Mouse (Mus musculus): Measurements from ENCODE around the gene Fxr2.

Fxr2 gene

DNA sequence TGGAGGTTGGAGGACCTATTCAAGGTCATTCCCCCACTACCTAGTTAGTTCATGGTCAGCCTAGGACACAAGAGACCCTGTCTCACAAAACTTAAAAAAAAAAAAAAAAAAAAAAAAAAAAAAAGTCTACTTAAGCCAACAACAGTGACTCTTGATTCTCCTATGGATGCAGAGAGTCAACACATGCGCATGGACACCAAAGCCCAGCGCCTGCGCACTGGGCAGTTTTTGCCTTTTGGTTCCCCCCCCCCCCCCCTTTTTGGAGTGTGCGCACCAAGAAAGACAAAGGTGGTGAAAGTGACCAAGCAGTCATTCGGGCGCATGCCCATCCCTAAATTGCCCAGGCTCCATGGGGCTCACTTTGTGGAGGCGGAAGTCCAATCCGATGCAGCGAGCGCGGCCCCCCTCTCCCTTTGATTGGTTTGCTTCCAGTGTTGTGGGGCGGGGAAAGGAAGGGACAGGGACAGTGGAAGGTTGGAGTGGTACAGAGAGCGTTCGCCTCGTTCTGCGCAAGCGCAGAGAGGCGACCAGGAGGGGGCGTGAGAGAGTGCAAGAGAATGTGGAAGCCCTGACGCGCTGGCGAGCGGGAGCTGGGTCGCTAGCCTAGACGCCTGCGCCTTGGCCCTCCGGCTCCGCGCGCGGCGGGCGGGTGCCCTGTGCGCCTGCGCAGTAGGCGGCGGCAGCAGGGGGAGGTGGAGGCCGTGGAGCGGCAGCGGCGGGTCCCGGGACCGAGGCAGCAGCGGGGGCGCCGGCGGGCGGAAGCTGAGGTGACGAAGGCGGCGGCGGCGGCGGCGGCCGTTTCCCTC is at the start of gene Fxr2:
Fxr2 (plus strand) TSS at position 707 of the 806 bp plus-strand sequence.
- DNase-seq (ENCODE audit: low read depth, low spot score): peak; percentile 99

DNA sequence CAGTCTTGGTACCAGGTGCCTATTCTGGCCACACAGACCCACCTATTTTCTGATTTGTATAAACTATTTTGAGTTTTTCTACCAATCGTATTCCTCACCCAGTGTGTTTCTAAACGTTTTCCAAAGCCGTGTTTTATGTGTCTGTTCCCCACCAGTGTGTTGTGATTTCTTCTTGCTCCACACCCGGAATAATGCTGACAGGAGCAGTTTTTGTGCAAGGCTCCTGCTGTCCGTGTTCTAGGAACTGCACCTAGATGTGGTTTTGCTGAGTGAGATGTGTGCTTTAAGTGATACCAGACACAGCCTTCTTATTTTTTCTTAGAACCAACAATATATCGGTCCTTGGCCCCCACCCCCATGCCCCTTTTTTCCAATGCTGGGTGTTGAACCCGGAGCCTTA is 48.8 kb upstream of the Fxr2 start:
- DNase-seq (ENCODE audit: low read depth, low spot score): no peak

DNA sequence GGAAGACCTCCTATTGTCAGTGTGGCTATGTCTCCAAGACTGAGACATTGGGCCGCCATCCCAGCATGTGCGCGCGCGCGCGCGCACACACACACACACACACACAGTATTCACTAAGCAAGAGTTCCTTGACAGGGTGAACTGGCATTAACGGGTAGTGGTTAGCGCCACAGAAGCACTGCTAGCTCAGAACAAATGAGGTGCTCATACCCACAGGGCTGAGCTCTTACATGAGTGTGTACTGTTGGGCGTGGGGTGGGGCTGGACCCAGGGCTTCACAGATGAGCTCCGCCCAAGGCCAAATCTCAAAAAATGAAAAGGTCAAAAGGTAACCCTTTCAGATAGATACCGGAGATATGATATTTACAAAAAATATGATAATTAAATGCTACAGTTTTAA is 47.9 kb upstream of the Fxr2 start:
- no peak for DNase-seq (ENCODE audit: low read depth, low spot score)

DNA sequence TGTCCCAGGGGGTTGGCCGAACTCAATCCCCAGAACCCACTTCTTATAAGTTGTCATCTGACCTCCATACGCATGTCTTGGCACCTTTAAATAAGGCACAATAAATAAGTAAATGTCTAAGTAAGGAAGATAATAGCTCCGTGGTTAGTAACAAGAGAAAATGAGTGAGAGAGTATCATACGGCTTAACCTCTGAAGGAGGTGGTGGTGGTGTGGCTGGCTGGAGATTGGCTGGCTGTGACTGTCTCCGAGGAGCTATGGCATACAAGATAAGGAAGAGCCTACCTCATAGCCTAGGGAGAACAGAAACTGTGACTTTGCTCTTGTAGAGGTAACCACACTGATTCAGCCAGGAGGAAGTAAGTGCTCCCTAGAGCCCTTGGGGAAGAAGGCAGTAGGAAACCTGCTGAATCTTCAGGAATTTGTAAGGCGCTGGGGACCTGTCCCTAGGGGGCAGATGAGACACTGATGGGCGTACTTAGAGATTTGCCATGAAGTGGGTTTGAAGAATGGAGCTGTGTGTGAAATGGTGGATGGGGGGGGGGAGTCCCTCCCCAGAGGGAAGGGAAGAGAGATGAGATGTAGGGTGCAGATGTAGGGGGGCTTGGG is 47.0 kb upstream of the Fxr2 start:
- no peak for DNase-seq (ENCODE audit: low read depth, low spot score)

DNA sequence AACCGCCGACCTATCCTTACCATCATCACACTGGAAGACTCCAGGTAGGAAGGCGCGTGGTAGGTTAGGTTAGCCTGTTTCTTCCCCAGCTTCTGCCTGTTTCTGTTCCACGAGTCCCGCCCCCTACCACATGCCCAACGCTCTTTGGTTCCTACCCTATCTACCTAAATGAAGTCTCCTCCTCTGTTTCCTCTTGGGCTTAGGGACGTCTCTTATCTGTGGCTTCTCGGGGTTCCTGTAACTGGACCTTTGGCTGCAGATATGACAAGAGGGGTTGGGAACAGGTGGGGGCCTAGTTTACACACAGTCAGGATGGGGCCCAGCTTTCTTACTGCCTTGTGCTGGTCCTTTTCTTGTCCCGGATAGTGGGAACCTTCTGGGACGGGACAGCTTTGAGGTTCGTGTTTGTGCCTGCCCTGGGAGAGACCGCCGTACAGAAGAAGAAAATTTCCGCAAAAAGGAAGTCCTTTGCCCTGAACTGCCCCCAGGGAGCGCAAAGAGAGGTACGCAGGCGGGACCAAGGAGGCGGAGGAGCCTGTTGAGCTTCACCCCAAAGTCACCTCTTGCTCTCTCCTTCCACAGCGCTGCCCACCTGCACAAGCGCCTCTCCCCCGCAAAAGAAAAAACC is 43.5 kb upstream of the Fxr2 start:
- DNase-seq (ENCODE audit: low read depth, low spot score): no peak

DNA sequence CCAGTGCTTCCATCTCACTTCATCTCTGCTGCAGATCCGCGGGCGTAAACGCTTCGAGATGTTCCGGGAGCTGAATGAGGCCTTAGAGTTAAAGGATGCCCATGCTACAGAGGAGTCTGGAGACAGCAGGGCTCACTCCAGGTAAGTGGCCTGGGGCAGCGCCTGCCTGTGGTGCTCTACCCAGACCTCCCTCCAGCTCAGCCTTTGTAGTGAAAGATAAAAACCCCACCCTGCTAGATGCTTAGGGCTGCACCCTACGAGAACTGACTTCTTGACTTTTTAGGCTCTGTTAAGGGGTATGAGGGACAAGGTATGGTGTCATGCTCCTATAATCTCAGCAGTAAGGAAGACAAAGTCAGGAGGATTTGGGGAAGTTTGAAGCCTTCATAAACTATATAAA is 42.2 kb upstream of the Fxr2 start:
- no peak for DNase-seq (ENCODE audit: low read depth, low spot score)

DNA sequence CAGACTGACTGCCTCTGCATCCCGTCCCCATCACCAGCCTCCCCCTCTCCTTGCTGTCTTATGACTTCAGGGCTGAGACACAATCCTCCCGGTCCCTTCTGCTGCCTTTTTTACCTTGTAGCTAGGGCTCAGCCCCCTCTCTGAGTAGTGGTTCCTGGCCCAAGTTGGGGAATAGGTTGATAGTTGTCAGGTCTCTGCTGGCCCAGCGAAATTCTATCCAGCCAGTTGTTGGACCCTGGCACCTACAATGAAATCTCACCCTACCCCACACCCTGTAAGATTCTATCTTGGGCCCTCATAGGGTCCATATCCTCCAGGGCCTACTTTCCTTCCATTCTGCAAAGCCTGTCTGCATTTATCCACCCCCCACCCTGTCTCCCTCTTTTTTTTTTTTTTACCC is 41.4 kb upstream of the Fxr2 start:
- DNase-seq (ENCODE audit: low read depth, low spot score): no peak

DNA sequence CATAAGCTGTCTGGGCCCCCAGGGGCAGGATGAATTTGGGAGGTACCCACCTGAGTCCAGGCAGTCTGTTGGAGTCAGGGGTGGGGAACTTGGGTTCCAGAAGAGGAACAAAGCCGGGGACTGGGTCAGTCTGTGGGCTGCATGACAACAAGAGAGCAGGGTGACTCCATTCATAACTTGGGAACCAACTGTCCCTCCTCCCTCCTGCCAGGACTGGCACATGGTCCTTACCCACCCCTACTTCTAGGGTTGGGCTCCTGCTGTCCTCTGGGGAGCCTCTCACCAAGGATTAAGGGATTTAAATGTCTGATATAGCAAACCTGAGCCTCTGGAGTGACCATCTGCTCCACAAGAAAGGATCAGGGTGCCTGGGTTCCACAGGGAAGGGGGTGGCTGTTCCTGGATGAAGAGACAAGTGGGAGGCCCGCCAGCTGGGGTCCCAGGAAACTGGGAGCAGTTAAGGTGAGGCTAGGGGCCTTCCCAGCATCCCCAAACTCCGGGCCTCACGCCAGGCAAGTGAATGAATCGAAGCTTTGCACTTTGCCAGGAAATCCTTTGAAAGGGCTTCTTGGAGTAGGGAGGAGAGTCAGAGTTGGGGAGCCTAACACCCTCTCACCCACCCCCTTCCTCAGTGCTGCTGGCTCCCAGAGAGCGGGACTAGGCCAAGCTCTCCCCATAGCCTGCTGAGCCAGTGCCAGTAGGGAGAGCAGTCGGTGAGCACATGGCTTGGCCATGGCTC is 40.7 kb upstream of the Fxr2 start:
- no peak for DNase-seq (ENCODE audit: low read depth, low spot score)

DNA sequence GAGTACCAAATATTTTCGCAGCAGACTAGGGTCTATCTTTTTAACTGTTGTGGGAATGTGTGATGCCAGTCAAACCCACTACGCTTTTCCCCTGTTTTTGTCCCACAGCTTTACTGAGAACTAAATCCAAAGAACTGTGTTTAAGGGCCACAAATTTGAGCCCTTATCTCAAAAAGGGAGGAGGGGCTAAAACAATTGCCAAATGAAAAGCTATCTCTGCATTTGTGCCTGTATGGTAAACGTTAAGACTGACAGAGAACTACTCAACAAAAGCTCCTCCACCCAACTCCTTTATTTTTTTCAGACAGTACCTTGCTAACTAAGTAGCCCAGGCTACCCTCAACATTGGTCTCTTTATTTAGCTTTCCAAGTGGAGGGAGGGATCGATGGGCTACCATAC is 40.0 kb upstream of the Fxr2 start:
- DNase-seq (ENCODE audit: low read depth, low spot score): no peak

DNA sequence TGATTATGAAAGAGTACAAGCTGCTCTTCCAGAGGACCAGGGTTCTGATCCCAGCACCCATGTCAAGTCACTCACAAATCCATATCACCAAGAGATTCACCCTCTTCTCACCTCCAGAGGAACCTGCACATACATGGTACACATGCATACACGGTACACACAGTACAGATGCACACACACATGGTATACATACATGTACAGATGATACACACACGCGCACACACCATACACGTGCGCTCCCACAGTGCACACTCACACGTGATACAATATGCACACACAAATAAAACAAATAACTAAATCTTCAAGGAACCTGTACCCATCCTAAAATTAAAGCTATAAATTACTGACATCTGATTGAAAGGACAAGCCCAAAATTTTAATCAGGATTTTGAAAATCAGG is 37.9 kb upstream of the Fxr2 start:
- DNase-seq (ENCODE audit: low read depth, low spot score): no peak

DNA sequence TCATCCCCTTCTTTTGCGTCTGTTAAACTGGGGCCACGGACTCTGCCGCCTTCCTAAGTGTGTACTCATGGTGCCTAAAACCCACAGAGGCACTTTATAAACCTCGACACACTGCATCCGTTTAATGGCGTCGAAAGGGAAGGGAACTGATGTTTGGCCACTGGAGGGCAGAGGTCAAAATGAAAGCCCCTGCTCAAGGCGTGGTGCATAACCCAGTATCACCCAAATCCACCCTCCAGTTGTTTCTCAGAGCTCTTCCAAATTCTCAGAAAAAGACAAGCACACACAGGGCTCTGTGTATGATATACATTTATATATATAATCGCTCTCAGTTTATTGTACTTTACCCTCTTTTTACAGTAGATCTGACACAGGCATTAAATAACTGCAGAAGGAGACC is 33.4 kb upstream of the Fxr2 start:
- DNase-seq (ENCODE audit: low read depth, low spot score): no peak

DNA sequence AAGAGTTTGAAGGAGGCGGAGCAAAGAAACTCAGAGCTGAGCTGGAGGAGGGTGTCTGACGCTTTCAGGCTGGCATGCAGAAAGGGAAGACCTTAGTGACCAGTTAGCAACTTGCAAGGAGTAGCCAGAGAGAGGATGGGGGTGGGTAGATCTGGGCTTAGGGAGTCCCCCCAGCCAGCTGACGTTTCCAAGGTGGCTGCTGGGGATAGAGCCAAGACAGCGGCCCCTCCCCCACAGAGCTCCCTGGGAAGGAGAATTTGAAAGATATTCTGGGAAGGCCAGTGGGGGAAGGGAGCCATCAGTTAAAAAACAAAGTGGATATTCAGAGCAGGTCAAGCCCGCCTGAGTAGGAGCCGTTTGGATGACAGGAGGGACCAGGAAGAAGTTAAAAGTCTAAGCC is 32.7 kb upstream of the Fxr2 start:
- DNase-seq (ENCODE audit: low read depth, low spot score): no peak

DNA sequence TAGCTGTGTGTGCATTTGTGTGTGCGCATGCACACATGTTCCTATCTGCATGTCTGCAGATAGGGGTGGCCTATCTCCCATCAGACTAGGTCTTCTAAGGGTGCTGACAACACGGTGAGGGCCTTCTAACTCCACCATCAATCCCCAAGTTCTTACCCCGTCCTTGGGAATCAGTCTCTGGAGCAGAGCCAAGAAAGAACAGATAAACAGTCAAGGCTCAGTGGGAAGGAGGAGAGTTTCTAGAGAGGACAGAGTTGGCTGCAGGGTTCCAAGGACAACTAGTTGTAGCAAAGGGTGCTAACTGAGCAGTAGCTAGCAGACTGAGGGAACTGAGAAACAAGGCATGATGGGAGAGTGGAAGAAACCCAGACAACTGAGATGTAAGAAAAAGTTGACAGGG is 31.0 kb upstream of the Fxr2 start:
- no peak for DNase-seq (ENCODE audit: low read depth, low spot score)

DNA sequence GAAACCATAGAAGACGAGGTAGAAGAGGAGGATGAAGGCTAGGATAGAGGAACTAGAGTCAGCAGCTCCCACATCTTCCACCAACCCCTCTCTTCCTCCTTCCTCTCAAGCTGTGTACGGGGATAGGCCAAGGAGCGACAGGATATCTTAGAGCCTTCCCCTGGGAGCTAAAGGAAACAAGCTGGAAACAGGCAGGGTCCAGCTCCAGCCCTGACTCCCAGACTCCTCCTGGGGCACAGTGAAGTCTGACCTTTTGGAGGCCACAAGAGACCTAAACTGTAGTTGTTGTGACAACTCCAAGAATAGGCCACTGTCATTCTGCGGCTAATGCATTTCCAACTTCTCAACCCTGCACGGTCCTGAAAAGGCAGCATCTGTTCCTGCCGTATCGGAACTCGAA is 29.3 kb upstream of the Fxr2 start:
- no peak for DNase-seq (ENCODE audit: low read depth, low spot score)

DNA sequence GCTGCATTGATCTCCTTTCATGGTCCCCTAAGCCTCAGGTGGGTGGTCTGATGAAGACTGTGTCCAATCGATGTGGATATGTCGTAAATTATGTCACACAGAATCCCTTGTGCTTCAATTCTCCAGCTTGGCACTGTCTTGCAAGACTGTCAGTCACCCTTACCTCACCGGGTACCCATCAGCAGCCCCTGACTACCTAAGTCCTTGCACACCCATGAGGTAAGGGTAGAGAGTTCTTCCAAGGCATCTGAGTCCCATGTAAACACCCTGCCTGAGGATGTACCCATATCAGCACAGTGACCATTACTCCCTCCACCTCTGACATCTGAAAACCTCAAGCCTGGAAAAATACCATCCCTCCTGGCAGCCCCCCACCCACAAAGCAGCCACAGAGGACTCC is 28.4 kb upstream of the Fxr2 start:
- no peak for DNase-seq (ENCODE audit: low read depth, low spot score)

DNA sequence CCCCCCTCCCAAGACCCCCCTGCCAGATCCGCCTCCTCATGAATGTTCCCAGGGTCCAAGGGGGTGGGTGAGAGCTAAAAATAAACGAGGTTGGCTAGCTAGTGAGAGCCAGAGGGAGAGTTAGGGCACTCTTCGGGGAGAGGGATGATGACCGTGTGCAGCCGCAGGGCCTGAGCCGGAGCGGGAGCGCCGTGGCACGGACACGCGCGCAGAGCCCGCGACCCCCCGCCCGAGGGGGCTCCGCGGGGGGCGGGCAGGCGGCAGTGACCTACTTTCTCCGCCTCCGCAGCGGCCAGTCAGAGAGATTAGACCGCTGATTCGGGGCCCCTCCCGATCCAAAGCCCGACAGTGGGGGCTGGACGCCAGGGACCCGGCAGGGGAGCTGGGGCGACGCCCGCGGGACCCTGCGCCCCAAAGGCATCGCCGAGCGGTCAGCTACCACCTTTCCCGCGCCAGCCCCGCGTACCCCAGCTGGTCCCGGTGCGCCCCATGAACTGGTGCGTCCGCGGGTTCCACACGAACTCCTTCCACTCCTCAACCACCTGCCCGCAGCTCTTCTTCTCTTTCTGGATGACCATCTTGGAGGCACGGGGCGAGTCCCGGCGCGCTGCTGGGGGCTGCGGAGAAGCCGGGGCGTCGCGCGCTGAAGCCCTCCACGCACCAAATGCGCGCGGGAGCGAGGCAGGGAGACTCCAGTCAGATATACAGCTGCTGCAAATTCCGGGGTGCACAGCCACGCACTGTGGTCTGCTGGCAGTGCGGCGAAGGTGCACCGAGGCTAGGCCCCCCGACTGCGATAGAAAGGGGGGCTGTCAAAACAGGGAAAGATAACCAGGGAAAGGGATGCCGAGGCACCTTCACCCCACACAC is 27.8 kb upstream of the Fxr2 start:
- peak; percentile 27 for DNase-seq (ENCODE audit: low read depth, low spot score)

DNA sequence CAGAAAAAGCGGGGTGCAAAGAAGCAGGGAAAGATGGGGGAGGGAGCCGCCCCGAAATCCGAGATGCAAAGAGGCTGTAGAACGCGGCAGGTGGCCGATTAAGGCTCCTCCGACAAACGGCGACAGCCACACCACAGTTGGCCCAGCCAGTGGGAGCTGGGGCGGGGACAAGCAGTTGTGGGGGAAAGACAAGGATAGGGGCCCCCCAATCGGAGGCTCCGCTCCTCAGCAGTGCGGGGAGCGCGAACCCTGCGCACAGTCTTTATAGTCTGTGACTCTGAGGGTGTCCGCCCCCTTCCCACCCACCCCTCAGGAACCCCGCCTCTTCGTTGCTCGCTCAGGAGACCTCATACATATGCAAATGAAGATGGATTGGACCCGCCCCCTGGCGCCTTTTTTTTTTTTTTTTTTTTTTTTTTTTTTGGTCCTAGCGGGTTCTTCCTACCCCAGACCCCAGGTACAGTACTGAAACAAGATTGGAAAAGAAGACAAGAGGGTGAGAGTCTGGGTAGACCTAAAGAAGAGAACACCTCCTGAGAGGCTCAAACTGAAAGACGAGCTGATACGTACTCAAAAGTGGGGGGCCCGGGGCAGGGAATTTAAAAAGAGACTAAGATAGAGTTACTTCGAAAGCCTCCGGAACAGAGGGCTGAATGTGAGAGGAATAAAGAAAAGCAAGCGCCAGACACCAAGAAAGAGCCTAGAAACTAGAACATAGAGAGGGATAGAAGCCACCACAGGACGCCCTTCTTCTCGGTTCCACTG is 26.9 kb upstream of the Fxr2 start, which contains the start of gene Atp1b2:
Atp1b2 (minus strand) TSS at position 217 of the 765 bp plus-strand sequence.
- DNase-seq (ENCODE audit: low read depth, low spot score): peak; percentile 79

DNA sequence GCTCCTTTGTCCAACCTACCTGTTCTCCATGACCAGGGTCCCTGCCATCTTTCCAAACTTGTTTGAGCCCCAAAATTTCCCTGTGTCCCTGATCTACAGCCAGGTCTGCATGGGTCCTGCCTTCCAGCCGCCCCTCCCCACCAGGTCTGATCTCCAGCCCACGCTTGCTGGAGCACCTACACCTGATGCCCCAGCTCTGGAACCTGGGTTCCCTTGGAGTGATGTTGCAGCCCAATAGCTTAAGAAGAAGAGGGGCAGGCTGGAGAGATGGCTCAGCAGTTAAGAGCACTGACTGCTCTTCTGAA is 26.3 kb upstream of the Fxr2 start:
- DNase-seq (ENCODE audit: low read depth, low spot score): no peak

DNA sequence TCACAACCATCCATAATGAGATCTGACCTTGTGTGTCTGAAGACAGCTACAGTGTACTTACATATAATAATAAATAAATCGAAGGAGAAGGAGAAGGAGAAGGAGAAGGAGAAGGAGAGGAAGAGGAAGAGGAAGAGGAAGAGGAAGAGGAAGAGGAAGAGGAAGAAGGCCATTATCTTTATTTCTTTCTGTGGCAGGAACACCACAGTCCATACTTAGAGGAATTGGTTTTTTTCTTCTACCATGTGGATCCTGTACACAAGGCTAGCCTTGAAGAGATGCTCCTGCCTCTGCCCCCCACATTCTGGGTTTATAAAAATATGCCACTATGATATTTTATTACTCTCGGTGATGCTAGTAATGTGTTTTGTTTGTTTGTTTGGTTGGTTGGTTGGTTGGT is 26.0 kb upstream of the Fxr2 start:
- DNase-seq (ENCODE audit: low read depth, low spot score): no peak

DNA sequence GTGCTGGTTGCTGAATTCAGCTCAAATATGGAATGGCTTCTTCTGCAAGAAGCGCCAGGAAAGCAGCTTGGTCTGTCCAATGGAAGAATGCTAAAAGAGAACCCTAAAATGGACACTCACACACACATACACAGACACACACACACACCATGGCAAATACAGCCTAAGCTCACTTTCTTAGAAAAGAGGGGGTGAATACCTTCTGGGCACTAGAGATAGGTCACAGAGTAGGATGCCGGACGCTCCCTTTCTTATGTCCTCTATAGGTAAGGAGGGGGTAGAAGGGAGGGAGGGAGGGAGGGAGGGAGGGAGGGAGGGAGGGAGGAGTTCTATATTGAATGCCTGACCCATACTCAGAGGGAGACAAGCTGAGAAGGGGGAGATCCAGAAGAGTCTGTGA is 24.3 kb upstream of the Fxr2 start:
- no peak for DNase-seq (ENCODE audit: low read depth, low spot score)

DNA sequence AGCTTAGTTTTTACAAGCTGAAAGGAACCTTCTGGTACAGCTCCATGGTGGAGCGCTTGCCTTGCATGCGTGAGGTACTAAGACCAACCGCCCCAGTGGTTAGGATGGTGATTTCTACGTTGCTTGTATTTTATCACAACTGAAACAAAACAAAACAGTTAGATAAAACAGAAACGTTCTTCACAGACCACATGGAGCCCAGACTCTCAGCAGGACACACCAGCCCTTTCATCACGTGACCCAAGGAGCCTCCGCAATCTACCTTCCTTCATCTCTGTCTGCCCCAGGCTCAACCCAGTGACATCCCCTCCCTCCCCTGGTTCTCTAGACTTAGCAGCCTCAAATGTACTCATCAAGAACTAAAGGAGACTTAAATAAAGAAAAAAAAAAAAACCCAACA is 23.4 kb upstream of the Fxr2 start:
- no peak for DNase-seq (ENCODE audit: low read depth, low spot score)
